Mouse (Mus musculus) brain, embryonic 18.5 days (tissue): ENCODE measurements around the gene Calml4.

Experiments used
- DNase-seq: peaks from one replicate; pipeline ENCODE4 v3.0.0-alpha.2; 2012; ENCODE audit warnings: low read depth, low spot score

The Calml4 gene

GRCm38 (mm10) chr9:62901736-62902135 lies 43.9 kb downstream of the Calml4 start:
- DNase-seq, result no peak

- no peak for DNase-seq
These were observed 46.0 kb downstream of the Calml4 start for GRCm38 (mm10) chr9:62903841-62904240.

GRCm38 (mm10) chr9:62905039-62905438 lies 47.2 kb downstream of the Calml4 start:
- DNase-seq, result no peak

DNA sequence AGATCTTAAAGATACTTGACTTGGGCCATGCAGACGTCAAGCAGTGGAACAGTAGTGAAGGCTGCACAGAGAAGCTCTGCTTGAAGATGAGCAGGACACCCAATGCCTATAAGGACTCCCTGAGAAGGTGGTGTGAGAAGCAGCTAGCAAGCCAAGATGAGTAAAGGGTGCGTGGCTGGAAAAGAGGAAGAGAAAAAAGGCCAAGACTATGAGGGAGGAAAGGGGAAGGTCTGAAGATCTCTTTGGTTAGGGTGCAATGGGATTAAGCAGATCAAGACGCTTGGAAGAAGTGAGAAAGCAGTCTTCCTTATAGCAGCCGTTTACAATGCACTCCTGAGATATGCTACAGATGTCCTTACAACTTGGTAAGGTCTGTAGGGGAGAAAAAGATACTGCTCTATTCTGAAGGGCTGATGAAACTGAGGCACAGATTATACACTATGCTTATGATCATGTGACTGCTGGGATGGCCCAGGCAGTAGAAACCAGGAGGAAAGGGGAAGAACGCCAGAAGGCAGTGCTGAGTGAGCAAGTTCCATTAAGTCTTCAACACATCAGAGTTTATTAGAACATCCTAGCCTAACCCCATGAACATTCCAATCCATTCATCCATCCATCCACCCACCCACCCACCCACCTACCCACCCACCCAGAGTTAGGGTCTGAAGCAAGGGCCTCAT lies 55.6 kb downstream of the Calml4 start:
- no peak for DNase-seq

DNA sequence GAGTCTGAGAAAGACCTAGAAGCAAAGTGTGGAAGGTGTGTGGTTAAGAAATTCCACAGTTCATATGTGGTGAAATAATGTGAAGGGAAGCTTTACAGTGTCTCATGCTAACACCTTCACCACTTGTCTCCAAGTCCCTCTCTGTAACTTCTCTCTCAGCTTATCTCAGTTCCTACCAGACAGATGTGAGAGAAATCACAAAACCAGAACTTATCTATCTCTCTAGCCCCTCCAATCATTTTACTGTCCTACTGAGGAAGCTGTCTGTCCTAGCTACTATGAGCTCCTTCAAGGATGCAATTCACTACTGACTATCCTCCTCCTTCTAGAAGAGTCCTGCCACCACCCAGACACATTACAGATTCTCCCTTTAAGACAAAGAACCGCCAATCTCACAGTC lies 59.2 kb downstream of the Calml4 start:
- DNase-seq, result no peak

DNA sequence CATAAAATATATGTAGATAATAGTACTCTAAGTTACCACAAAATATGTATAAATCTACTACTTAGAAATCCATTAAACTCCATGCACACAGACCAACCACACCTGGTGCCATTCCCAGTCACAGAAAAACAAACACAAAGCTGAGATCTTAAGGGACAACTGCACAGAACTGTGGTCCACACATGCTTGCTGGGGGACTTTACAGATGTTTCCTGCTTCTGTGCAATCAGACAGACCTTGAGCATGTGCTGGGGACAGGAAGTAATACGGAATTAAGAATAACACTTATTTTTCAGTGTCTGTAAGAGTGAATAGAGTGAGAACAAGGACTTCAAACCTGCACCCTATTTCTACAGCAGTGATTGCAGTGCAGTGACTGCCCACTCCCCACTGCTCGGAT lies 63.0 kb downstream of the Calml4 start:
- no peak for DNase-seq

- DNase-seq, result no peak
These were observed 67.2 kb downstream of the Calml4 start for GRCm38 (mm10) chr9:62924886-62925610.
